Mouse (Mus musculus) forebrain, embryonic 11.5 days (tissue): Measurements from ENCODE around the gene Atp1a4. TPM values are rescaled to one million over a fixed set of nuclear protein-coding genes. Genes with fewer than 3 reads are reported as not detected.
A peak's percentile ranks its signal among the peaks of the same experiment; 100 is the strongest.

ENCODE experiments used
- ATAC-seq: fragments of 200-750 bp; cut with Nextera tagmentation; replicated peaks from 2 replicates; pipeline ENCODE4 v1.8.0; 2017; ENCODE audit warnings: moderate TSS enrichment; ENCODE audit not compliant: low FRiP score
- DNase-seq: peaks from one replicate; pipeline ENCODE4 v3.0.0-alpha.2; 2017; ENCODE audit warnings: low spot score
- H3K27ac ChIP-seq: fragments of 300-500 bp; sonication (generic); 2 replicates; pipeline ENCODE4 v1.5.1; 2014; ENCODE audit warnings: low read depth, low read length
- H3K27me3 ChIP-seq: fragments of 300-500 bp; sonication (generic); 2 replicates; pipeline ENCODE4 v1.6.1; 2014; ENCODE audit warnings: mild to moderate bottlenecking, low read length, mixed read lengths; ENCODE audit not compliant: control insufficient read depth, insufficient read depth
- H3K36me3 ChIP-seq: fragments of 300-500 bp; sonication (generic); 2 replicates; pipeline ENCODE4 v1.6.1; 2014; ENCODE audit warnings: mild to moderate bottlenecking, low read length, moderate library complexity, mixed read lengths; ENCODE audit not compliant: control insufficient read depth, insufficient read depth
- H3K4me1 ChIP-seq: fragments of 300-500 bp; sonication (generic); replicated peaks from 2 replicates; pipeline ENCODE4 v1.6.1; 2014; ENCODE audit warnings: low read length, mixed read lengths; ENCODE audit not compliant: control insufficient read depth, insufficient read depth
- H3K4me2 ChIP-seq: fragments of 300-500 bp; sonication (generic); 2 replicates; pipeline ENCODE4 v1.6.1; 2014; ENCODE audit warnings: low read depth, mild to moderate bottlenecking, low read length, moderate library complexity, mixed read lengths; ENCODE audit not compliant: severe bottlenecking
- H3K4me3 ChIP-seq: fragments of 300-500 bp; sonication (generic); 2 replicates; pipeline ENCODE4 v1.5.1; 2014; ENCODE audit warnings: low read depth, low read length
- H3K9ac ChIP-seq: fragments of 300-500 bp; sonication (generic); 2 replicates; pipeline ENCODE4 v1.6.1; 2014; ENCODE audit warnings: low read length
- H3K9me3 ChIP-seq: fragments of 300-500 bp; sonication (generic); 2 replicates; pipeline ENCODE4 v1.6.1; 2016; ENCODE audit warnings: low read length, mixed read lengths; ENCODE audit not compliant: control insufficient read depth
- WGBS: fragments of 180-500 bp; shearing (Covaris S2); extraction: QIAGEN DNeasy Blood & Tissue Kit; methylation state at CpG from one replicate; pipeline ENCODE4 v1.1.7; 2014; 5-methylcytosine and 5-hydroxymethylcytosine counted together
- polyA plus RNA-seq: library from polyadenylated mRNA; unstranded; fragments of >200 nt; fragmentation: Nextera tagmentation; extraction: Ambion mirVana; gene quantifications from 2 replicates; pipeline ENCODE4 v1.2.1, GENCODE M21; 2014

Atp1a4 gene
- polyA plus RNA-seq, 1 experiment from 2014 or later, result not detected

- Histone ChIP-seq H3K9ac (no peak within 1 kb of the TSS), H3K4me2 (no peak within 1 kb of the TSS), H3K9me3 (no peaks in the 10 kb centered on the region), H3K4me3 (no peak within 1 kb of the TSS), H3K27ac (no peak within 1 kb of the TSS), H3K27me3 (no peaks in the 10 kb centered on the region), H3K4me1 (peaks cover 16% of the 10 kb centered on the region; the same call in 1 of the 2 replicates), H3K36me3 (no peaks in the 10 kb centered on the region)
- WGBS, result 81% methylated on average over 19 of the region's 19 CpGs
- ATAC-seq, result no peak
- DNase-seq, result no peak
Measured at GRCm38 (mm10) chr1:172219451-172220406, 38.5 kb downstream of the Atp1a4 start, which contains the start of gene Casq1. TSS of gene Casq1 (minus strand) at chr1:172219868.

- H3K27me3 ChIP-seq, result no peaks in the 10 kb centered on the region
- no peak for ATAC-seq
- H3K4me3 ChIP-seq, result no peak overlapping the region
- no peaks in the 10 kb centered on the region for H3K9me3 ChIP-seq
- no peaks in the 10 kb centered on the region for H3K36me3 ChIP-seq
- WGBS, result 62% methylated on average over 15 of the region's 15 CpGs
- H3K9ac ChIP-seq, result no peak overlapping the region
- H3K4me1 ChIP-seq, result peaks cover 16% of the 10 kb centered on the region; the same call in 1 of the 2 replicates
- no peak for DNase-seq
- H3K27ac ChIP-seq, result no peak overlapping the region
- H3K4me2 ChIP-seq, result no peak overlapping the region
Measured at GRCm38 (mm10) chr1:172218164-172218910, 39.9 kb downstream of the Atp1a4 start.

DNA sequence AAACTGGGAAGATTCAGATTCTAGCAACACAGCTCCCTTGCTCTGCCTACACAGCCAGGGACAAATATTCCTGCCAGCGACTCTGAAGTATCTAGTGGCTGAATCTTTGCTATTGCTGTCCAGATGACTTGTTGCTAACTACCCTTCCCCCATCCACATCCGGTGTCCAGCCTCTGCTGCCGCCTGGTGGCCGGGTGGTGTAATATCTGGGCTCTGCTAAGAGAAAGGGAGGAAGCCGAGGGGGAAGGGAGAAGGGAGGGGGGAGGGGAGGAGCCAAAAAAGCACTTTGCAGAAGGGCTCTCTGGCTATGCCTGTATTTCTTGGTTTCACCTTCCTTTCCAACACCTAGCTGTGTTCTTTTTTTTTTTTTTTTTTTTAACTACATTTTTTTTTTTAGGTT is 41.1 kb downstream of the Atp1a4 start:
- Histone ChIP-seq H3K9ac (peak overlapping the region; percentile 52), H3K9me3 (no peaks in the 10 kb centered on the region), H3K4me2 (peak overlapping the region; percentile 20; the same call in 1 of the 2 replicates), H3K27me3 (no peaks in the 10 kb centered on the region), H3K4me1 (peaks cover 16% of the 10 kb centered on the region; the same call in 1 of the 2 replicates), H3K4me3 (no peak overlapping the region), H3K27ac (peak overlapping the region; percentile 58), H3K36me3 (no peaks in the 10 kb centered on the region)
- DNase-seq (peak; percentile 96), ATAC-seq (peak; percentile 69)
- 3% methylated on average over 5 of the region's 5 CpGs for WGBS

DNA sequence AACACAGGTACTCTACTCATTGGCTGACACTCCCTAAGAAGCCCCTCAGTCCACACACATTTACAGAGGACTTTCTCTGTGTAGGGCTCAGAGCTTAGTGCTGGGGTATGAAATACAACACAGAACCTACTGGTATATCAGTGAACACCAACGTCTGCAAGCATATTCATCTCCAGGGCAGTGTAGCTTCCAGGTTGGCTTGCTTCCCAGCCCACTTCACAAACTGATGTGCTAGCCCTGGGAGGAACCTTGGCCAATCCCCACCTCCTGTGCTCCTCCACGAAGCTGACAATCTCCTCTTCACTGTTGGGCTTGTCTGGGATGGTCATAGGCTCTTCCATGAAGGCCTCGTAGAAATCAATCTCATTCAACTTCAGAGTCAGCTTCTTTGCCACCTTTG is 43.5 kb downstream of the Atp1a4 start:
- Histone ChIP-seq H3K4me2 (no peak overlapping the region), H3K9ac (no peak overlapping the region), H3K27me3 (no peaks in the 10 kb centered on the region), H3K4me1 (peaks cover 8% of the 10 kb centered on the region; the same call in 1 of the 2 replicates), H3K4me3 (no peak overlapping the region), H3K9me3 (no peaks in the 10 kb centered on the region), H3K27ac (no peak overlapping the region), H3K36me3 (no peaks in the 10 kb centered on the region)
- DNase-seq (no peak), ATAC-seq (no peak)
- 77% methylated on average over 3 of the region's 3 CpGs for WGBS

DNA sequence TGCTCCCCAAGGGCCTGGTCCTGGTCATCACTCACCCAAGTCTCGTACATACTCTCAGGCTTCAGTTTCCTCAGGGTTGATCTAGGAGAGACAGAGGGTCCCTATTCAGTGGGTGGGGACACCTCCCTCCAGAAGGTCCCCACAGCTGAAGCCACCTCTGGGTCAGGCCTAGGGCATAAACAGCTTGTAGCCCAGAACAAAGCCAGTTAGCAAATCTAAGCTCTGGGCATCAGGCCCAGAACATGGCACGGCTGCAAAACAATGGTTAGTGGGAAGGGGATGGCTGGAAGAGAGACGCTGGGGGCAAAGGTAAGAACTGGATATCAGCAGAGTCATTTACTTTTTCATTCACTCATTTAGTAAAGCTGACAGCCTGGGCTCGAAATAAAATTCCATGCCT is 44.4 kb downstream of the Atp1a4 start:
- DNase-seq (no peak), ATAC-seq (no peak)
- Histone ChIP-seq H3K4me3 (no peak overlapping the region), H3K4me2 (no peak overlapping the region), H3K9ac (no peak overlapping the region), H3K36me3 (no peaks in the 10 kb centered on the region), H3K27me3 (no peaks in the 10 kb centered on the region), H3K27ac (no peak overlapping the region), H3K4me1 (peaks cover 6% of the 10 kb centered on the region; the same call in 1 of the 2 replicates), H3K9me3 (no peaks in the 10 kb centered on the region)
- 85% methylated on average over 4 of the region's 4 CpGs for WGBS

DNA sequence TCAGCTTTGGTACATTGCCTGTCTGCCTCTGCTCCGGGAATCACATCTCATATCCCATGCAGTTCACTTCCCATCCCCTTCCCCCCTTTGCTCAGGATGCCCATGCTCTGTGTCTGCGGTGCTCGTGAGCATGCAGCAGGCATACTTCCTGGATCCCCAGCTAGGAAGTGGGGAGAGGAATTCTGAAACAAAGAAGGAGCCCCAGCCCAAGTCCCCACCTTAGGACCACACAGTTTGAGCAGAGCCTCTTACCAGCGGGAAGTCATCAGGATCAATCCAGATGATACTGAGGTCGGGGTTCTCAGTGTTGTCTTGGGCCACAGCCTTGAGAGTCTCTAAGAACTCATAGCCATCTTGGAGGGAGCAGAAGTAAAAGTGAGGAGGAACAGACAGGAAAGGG is 45.4 kb downstream of the Atp1a4 start:
- WGBS, result 60% methylated on average over 5 of the region's 5 CpGs
- no peak overlapping the region for H3K9ac ChIP-seq
- no peak overlapping the region for H3K4me3 ChIP-seq
- no peaks in the 10 kb centered on the region for H3K9me3 ChIP-seq
- H3K36me3 ChIP-seq, result no peaks in the 10 kb centered on the region
- H3K4me1 ChIP-seq, result peaks cover 6% of the 10 kb centered on the region; the same call in 1 of the 2 replicates
- DNase-seq (no peak), ATAC-seq (no peak)
- H3K27me3 ChIP-seq, result no peaks in the 10 kb centered on the region
- no peak overlapping the region for H3K27ac ChIP-seq
- no peak overlapping the region for H3K4me2 ChIP-seq

DNA sequence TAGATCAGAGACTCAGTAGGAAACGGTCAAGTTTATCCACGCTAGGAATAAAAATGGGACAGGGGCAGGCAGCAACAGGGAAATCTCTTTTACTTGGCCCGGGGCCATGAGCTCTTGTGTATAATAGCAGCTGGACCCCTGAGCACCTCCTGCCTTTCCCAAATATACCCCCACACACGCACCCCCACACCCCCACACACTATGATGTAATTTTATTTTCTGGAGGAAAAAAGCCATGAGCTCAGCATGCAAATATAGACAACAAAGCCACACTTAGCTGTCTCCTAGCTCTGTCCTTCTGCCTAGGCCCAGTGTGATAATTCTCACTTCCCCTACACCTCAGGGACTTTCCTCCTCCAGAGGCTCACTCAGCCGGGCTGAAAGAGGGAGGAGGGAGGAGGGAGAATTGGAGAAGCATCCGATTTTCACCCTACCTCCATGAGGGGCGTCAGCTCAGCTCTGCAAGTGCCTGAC is 51.1 kb downstream of the Atp1a4 start:
- no peaks in the 10 kb centered on the region for H3K36me3 ChIP-seq
- H3K9me3 ChIP-seq, result no peaks in the 10 kb centered on the region
- H3K27me3 ChIP-seq, result no peaks in the 10 kb centered on the region
- H3K27ac ChIP-seq, result peak overlapping the region; percentile 95
- DNase-seq (peak; percentile 57), ATAC-seq (no peak)
- H3K4me1 ChIP-seq, result peaks cover 33% of the 10 kb centered on the region
- WGBS, result 14% methylated on average over 7 of the region's 7 CpGs
- peak overlapping the region; percentile 93 for H3K9ac ChIP-seq
- H3K4me3 ChIP-seq, result peak overlapping the region; percentile 85; the same call in 1 of the 2 replicates
- peak overlapping the region; percentile 59; the same call in 1 of the 2 replicates for H3K4me2 ChIP-seq

- H3K9me3 ChIP-seq, result no peaks in the 10 kb centered on the region
- no peaks in the 10 kb centered on the region for H3K36me3 ChIP-seq
- peak within 1 kb of the TSS; percentile 59 for H3K4me2 ChIP-seq
- peaks cover 42% of the 10 kb centered on the region for H3K4me1 ChIP-seq
- DNase-seq, result peak; percentile 94
- ATAC-seq, result peak; percentile 60
- WGBS, result under 1% methylated on average over 40 of the region's 40 CpGs
- H3K4me3 ChIP-seq, result peak within 1 kb of the TSS; percentile 85
- peak within 1 kb of the TSS; percentile 93 for H3K9ac ChIP-seq
- H3K27me3 ChIP-seq, result no peaks in the 10 kb centered on the region
- H3K27ac ChIP-seq, result peak within 1 kb of the TSS; percentile 95
Measured at GRCm38 (mm10) chr1:172206141-172206917, 51.9 kb downstream of the Atp1a4 start, which contains the start of gene Pea15a. TSS of gene Pea15a (minus strand) at chr1:172206804.
